Mouse (Mus musculus): ENCODE measurements at regions not wholly inside any gene's neighbourhood (a gene's known extent, or its start where the extent isn't known, plus 50 kb on each side); places are given as distances from the start of the nearest gene placed in this dataset.
A peak's percentile ranks its signal among the peaks of the same experiment; 100 is the strongest.

- no peak for DNase-seq (ENCODE audit: low spot score in 2 of 2)
These were observed 325.7 kb upstream of the Klf12 start for GRCm38 (mm10) chr14:100610017-100610760.

DNA sequence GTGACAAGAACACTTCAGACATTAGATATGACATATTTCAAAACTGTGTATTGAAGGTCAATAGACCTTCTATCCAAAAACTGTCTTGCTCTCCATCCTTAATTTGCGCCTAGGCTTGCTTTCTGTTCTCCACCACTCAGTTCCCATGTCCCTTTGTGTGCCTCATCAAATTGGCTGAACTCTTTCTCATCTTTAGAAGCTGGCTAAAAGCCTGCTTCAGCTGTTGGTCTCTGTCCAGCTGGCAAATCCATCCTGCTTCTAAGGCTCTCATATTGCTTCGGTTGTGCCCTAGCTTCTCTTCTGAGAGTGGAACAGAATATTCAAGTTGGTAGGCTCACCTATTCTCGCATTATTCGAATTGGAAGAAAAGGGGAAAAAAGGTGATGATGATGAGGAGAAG is 322.6 kb upstream of the Klf12 start:
- peak in 1 of 2 experiments; percentile 6 for DNase-seq (ENCODE audit: low spot score in 2 of 2)

GRCm38 (mm10) chr14:100600886-100601451 is 316.5 kb upstream of the Klf12 start:
- DNase-seq (ENCODE audit: low spot score in 2 of 2), result no peak

GRCm38 (mm10) chr14:100570026-100570425 is 285.5 kb upstream of the Klf12 start:
- DNase-seq (ENCODE audit: low spot score in 2 of 2), result no peak

DNA sequence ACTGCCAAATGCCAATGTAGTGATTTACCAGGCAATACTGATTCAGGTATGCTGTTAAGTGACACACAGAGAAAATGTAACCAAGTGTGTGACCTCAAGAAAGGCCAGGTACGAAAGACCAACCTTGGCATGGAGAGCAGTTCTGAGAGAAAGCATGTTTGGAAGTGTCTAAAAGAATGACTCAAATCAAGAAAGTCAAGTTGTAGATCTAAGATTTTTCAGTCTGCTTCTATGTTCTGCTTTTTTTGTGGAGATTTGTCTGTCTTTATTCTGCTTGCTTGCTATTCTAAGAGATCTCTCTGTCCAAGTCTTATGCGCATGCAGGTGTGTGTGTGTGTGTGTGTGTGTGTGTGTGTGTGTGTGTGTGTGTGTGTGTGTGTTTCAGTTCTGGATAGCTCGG is 277.4 kb upstream of the Klf12 start:
- DNase-seq (ENCODE audit: low spot score in 2 of 2), result no peak

DNA sequence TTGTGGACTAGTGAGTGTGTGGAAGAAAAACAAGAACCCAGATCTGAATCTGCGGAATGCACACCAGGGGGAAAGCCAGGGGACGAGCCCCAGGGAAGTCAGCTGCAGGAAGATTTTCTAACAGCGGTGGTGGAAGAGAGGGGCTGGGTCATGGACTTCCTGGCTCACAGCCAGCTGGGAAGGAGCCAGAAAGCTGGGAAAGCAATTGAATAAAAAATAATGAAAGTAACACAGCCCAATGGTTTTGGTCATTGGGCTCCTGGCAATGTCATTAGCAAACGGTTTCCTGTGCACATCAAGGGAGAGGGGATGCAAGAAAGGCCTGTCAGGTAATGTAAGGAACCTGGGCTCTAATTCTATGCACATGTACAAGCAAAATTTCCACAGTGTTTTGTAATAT is 273.9 kb upstream of the Klf12 start:
- DNase-seq (ENCODE audit: low spot score in 2 of 2), result peak in 1 of 2 experiments; percentile 4

GRCm38 (mm10) chr14:100552466-100552865 is 268.0 kb upstream of the Klf12 start:
- no peak for DNase-seq (ENCODE audit: low spot score in 2 of 2)

DNA sequence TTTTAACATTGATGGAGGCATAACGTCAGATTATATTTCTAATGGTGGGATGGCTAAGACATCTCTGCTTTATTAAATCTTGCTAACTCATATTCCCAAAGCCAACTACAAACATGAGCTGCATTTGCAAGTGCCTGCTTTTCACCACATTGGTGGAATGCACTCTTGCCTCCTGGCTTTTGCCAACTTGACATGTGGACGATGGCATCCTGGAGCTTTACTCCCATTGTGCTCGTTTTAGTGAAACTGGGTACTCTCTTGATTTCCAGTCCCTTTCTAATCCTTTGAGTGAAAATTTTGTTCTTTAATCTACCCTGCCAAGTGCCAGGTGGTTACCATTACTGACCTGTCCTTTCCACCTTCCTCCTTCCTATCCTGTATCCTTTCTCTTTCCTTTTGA is 265.8 kb upstream of the Klf12 start:
- no peak for DNase-seq (ENCODE audit: low spot score in 2 of 2)

GRCm38 (mm10) chr14:100530217-100530616 is 245.7 kb upstream of the Klf12 start:
- DNase-seq (ENCODE audit: low spot score in 2 of 2), result no peak

DNA sequence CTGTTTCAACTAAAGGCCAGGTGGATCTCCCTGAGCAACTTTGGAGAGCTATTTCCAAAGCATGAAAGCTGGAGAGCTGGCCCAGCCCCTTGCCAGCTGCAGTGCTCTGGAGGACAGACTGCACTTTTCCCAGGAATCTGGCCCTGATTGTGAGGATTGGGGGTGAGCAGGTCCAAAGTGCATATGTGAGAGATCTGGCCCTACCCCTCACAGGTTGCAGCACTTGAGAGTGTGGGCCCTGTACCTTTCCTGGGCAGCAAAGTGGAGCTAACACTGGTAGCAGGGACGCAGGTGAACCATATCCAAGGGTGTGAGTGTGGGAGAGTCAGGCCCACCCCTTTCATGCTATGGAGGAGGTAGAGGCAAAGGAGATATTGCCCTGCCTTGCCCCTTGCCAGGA is 245.3 kb upstream of the Klf12 start:
- no peak for DNase-seq (ENCODE audit: low spot score in 2 of 2)

GRCm38 (mm10) chr14:100509396-100509795 is 224.9 kb upstream of the Klf12 start:
- DNase-seq (ENCODE audit: low spot score in 2 of 2), result no peak

DNA sequence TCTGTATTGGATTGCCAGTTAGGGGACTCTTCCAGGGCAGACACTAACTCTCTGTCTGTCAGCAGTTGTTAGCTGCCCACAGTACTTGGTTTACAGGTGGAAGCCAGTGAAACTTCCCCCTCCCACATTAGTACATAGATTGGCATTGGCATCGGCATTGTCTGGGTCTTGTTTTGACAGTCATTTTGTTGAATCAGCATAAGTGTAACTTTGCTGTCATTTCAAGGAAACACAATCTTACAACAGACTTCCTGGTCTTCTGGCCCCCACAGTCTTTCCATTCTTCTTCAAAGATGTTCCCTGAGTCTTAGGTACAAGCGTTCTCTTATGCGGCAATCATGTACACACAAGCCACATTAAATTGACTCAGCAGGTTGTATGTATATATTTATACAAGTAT is 223.6 kb upstream of the Klf12 start:
- no peak for DNase-seq (ENCODE audit: low spot score in 2 of 2)

- no peak for DNase-seq (ENCODE audit: low spot score in 2 of 2)
These were observed 223.1 kb upstream of the Klf12 start for GRCm38 (mm10) chr14:100507616-100508015.

GRCm38 (mm10) chr14:100488837-100489236 is 204.4 kb upstream of the Klf12 start:
- no peak for DNase-seq (ENCODE audit: low spot score in 2 of 2)

DNA sequence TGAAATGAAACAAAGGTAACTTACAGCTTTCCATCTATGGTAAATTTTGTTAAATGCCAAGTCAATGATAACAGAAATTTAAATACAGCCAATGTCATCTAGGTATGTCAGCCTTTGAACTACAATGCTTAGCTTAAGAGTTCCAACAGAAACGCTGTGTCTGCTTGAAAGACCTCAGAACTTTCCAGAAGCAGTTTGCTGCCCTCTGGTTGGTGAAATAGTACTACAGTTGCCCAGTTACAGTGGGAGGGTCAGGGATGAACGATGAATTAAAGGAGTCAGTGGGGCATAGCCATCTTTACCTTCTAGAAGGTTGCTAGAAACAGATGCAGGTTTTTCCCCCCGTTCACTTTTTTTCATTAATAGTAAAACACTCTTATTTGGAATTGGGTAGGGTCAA is 201.0 kb upstream of the Klf12 start:
- DNase-seq (ENCODE audit: low spot score in 2 of 2), result no peak

DNA sequence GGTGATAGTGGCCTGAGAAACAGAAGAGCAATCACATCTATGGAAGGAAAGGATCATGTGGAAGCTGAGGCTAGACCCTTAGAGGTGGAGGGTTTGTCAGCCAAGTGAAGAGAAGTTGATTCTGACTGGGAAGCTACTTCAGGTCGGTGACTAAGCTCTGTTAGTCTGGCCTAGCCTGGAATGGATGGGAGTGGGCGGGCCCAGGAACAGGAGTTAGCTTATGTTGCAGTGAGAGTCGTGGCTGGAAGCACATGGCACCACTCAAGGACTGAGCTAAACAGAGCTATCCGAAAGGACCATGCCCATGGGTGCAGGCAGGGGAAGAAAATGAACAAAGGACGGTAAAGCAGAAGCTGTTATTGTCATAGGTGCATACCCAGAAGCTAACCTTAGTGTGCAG is 199.6 kb upstream of the Klf12 start:
- no peak for DNase-seq (ENCODE audit: low spot score in 2 of 2)

DNA sequence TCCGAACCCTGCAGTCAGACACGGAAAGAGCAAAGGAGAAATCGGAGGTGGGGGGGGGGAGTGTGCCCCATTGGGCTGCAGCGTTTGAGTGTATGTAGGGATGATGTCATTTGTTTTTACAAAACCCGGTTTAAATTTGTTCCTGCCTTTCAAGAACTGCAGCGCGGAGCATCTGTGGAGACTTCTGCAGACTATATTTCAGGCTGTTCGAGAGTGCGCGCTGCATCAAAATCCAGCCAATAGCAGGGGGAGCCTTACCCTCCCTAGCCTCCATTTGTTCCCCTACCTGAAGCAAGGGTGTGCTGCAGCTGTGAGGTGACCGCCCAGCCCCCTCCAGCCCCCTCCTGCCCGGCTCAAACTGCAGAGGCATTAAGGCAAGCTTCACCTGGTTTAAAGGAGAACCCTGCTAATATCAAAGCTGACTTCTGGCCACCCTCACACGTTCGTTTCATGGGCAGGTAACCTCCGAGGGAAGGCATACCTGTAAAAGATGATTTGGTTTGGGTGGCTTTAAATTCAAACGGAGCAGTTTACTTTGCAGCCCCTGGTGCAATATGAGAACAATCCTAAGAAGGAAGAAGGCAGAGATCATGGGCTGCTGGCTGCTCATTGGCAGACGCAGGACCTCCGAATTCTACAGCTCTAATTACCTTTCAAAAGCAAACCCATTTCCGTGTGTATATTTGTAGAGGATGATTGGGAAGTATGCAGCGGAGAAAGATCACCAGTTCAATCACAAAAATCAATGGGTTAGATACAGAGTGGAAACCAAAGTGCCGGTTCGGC is 193.3 kb upstream of the Klf12 start:
- no peak for DNase-seq (ENCODE audit: low spot score in 2 of 2)

GRCm38 (mm10) chr14:100468311-100468710 is 183.8 kb upstream of the Klf12 start:
- no peak for DNase-seq (ENCODE audit: low spot score in 2 of 2)

DNA sequence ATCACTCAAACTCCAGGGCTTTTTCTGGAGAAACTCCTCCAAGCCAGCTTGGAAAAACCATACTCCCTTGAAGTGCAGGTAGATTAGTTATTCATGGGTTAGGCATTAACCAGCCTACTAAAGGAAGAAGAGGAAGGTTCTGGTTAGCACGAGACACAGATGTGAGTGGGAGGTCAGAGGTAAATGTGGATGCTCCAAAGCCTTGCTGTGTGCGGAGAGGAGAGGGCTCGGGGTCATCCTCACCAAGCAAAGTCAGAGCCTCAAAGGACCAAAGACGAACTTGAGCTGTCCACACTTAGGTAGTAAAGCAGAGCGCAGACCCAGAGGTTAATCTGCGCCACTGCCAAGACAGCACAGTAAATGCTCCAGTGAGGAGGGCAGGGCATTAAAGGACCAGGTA is 177.8 kb upstream of the Klf12 start:
- no peak for DNase-seq (ENCODE audit: low spot score in 2 of 2)

- no peak for DNase-seq (ENCODE audit: low spot score in 2 of 2)
These were observed 176.9 kb upstream of the Klf12 start for GRCm38 (mm10) chr14:100461141-100462043.

DNA sequence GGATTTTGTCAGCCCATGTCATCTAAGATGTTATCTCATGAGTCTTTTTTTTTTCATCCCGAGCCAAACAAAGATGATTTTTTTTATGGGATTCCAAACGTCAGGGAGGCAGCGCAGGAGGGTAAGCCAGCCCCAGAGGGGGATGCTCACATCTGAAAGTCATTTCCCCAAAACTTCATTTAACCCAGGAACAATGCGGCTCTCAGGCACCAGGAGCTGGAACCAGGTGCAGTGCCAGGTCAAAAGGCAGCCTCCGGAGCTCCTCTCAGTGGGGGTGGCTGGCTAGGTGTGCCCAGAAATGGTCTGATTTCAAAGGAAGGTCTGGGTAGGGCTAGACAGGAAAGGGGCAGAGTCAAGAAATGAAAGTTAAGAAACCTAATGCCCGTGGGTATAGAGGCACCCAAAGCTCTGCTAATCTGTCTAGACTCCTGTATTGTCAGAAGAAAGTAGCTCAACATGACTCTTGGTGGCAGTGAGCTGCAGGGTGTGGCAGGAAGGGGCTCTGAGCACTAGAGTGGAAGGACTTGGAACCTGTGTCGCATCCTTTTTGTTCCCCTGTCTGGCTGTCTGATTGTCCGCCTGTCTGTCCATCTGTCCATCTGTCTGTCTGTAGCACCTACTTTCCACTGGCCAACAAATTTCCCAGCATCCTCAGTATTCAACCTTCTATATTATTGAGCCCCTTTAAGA is 175.3 kb upstream of the Klf12 start:
- DNase-seq (ENCODE audit: low spot score in 2 of 2), result no peak
